Mouse (Mus musculus): ENCODE data around the gene Tjp3.

DNA sequence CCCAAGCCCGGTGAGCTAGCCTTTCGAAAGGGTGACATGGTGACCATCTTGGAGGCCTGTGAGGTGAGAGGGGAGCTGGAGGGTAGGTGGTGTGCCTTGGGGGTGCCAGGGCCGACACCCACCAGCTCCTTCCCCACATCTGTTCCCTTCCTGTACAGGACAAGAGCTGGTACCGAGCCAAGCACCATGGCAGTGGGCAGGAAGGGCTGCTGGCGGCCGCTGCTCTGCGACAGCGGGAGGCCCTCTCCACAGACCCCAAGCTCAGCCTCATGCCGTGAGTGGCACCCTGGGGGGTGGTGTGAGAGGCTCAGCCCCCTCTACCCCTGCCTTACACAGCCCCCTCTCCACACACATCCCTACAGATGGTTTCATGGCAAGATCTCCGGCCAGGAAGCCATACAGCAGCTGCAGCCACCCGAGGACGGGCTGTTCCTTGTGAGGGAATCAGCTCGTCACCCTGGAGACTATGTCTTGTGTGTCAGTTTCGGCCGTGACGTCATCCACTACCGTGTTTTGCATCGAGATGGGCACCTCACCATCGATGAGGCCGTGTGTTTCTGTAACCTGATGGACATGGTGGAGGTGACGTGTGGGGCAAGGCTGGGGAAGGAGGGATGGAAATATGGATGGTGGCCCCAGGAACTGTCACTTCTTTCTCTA, 32.0 kb downstream of the Tjp3 start:
- TF ChIP-seq POLR2A (IDR thresholded peaks at IDR 0.05; ENCODE audit: insufficient read depth, low read length) (no peak), CTCF (IDR thresholded peaks at IDR 0.05; ENCODE audit: low read depth, low read length) (no peak)

All from ES-Bruce4 (cell line).